Mouse (Mus musculus): Measurements from ENCODE around the gene Btbd17.

Gene Btbd17

DNA sequence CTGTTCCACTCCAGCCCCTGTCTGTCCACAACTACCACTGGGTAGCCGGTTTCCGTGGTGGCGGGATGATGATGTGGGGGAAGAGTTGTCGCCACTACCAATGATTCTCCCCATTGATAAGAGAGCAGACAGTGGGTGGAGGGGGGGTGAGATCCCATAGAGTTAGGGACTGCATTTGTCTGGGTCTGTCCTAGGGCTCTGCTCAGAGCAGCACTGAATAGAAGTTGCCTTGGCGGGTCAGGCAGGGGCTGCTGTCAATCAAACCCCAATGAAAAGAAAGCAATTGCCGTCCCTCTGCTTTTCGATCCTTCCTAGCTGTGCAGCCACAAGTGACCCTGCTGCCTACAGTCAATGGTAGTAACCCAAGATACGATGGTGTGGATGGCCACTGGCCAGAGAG, 8.2 kb upstream of the Btbd17 start:
- in situ Hi-C loops (cut with MseI, MboI) = no loop called here

GRCm38 (mm10) chr11:114802540-114803267, 7.0 kb upstream of the Btbd17 start:
- in situ Hi-C loops (cut with MseI, MboI) = no loop called here

DNA sequence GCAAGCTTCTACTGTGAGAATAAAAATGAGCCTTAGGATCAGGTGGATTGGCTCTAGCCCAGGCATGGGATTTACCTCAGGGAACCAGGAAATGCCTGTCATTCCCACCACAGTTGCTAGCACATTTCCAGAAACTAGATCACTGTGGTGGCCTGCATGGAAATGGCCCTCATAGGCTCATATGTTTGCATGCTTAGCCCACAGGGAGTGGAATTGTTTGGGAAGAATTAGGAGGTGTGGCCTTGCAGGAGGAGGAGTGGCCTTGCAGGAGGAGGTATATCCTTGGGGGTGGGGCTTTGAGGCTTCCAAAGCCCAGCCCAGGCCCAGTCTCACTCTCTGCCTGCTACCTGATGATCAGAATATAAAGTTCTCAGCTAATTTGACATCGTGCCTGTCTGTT, 6.2 kb upstream of the Btbd17 start:
- in situ Hi-C loops (cut with MseI, MboI) = no loop called here

DNA sequence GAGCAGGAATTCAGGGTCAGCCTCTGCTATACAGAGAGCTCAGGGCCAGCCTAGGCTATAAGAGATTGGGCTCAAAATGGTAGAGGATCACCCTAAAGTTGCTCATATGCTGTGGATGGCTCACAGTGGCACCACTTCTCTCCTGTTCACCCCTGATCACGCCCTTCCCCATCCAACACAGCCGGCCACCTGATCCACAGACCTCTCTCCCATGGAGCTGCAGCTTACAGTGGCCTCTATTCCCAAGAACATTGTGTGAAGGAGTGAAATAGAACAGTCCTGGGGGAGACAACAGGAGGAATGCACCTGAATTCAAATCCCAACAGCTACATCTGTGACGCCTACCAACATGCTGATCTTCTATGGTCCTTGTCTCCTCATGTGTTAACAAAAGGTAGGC, 2.9 kb upstream of the Btbd17 start, which contains the start of gene Gpr142:
Gene Gpr142, plus strand, starts transcription at position 301 of the 400 bp plus-strand sequence.
- in situ Hi-C loops (cut with MseI, MboI) = no loop called here

- in situ Hi-C loops (cut with MseI, MboI) = no loop called here
Observed at GRCm38 (mm10) chr11:114797981-114798380, 2.2 kb upstream of the Btbd17 start.

DNA sequence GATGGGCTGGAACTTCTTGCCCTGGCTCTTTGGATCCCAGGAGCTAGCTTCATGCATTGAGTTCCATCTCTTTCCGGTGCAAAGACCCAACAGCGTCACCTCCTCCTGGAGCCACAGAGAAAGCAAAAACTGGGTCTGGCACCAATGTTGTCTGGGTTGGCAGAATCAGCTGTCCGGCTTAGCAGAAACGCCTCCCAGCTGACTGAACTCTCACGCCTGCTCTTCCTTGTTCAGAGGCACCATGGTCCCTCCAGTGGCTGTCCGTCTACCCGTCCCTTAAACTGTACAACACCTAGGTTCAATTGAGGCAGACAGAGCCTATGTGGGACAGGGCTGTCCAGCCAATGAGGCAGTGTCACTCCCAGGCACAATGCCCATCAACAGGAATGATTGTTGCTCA, 1.4 kb upstream of the Btbd17 start:
- in situ Hi-C loops (cut with MseI, MboI) = no loop called here

GRCm38 (mm10) chr11:114795231-114795746, 456 bp downstream of the Btbd17 start:
- in situ Hi-C loops (cut with MseI, MboI) = no loop called here

GRCm38 (mm10) chr11:114794691-114795090, 1.1 kb downstream of the Btbd17 start:
- in situ Hi-C loops (cut with MseI, MboI) = no loop called here

- in situ Hi-C loops (cut with MseI, MboI) = no loop called here
Observed at GRCm38 (mm10) chr11:114793868-114794545, 1.7 kb downstream of the Btbd17 start.

- in situ Hi-C loops (cut with MseI, MboI) = no loop called here
Observed at GRCm38 (mm10) chr11:114792931-114793494, 2.7 kb downstream of the Btbd17 start.

GRCm38 (mm10) chr11:114791891-114792411, 3.8 kb downstream of the Btbd17 start:
- in situ Hi-C loops (cut with MseI, MboI) = no loop called here

GRCm38 (mm10) chr11:114791351-114791889, 4.3 kb downstream of the Btbd17 start:
- in situ Hi-C loops (cut with MseI, MboI) = no loop called here

- in situ Hi-C loops (cut with MseI, MboI) = no loop called here
Observed at GRCm38 (mm10) chr11:114790841-114791240, 4.9 kb downstream of the Btbd17 start.

GRCm38 (mm10) chr11:114790171-114790570, 5.6 kb downstream of the Btbd17 start:
- in situ Hi-C loops (cut with MseI, MboI) = no loop called here

GRCm38 (mm10) chr11:114789716-114790115, 6.0 kb downstream of the Btbd17 start:
- in situ Hi-C loops (cut with MseI, MboI) = loop anchor here (5.0 to 10.0 kb wide), 2 partner anchors 37 to 55 kb away; no protein-coding TSS in a partner anchor

GRCm38 (mm10) chr11:114789061-114789714, 6.6 kb downstream of the Btbd17 start:
- in situ Hi-C loops (cut with MseI, MboI) = loop anchor here (5.0 to 10.0 kb wide), 2 partner anchors 37 to 54 kb away; no protein-coding TSS in a partner anchor

GRCm38 (mm10) chr11:114787611-114788010, 8.1 kb downstream of the Btbd17 start:
- in situ Hi-C loops (cut with MseI, MboI) = loop anchor here (5.0 to 10.0 kb wide), 2 partner anchors 35 to 53 kb away; no protein-coding TSS in a partner anchor

- in situ Hi-C loops (cut with MseI, MboI) = loop anchor here (5.0 to 10.0 kb wide), 2 partner anchors 34 to 52 kb away; no protein-coding TSS in a partner anchor
Observed at GRCm38 (mm10) chr11:114786326-114786725, 9.4 kb downstream of the Btbd17 start.

DNA sequence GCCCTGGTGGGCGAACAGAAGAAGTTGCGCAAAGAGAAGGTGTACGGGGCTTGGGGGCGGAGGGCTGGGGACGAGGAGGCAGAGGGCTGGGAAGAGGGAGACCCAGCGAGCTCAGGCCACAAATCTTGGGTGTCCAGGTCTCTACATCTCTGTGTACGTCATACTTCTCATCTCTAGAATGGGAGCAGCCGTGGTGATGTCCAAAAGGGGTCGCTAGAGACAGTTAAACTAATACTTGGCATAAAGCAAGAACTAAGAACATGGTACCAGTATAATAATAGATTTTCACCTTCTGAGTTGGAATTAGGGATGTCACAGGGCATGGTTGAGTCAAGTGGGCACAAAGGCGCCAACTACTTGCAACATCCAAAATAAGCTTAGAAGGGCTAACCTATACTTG, 9.9 kb downstream of the Btbd17 start:
- in situ Hi-C loops (cut with MseI, MboI) = loop anchor here (5.0 to 10.0 kb wide), 2 partner anchors 34 to 51 kb away; no protein-coding TSS in a partner anchor

DNA sequence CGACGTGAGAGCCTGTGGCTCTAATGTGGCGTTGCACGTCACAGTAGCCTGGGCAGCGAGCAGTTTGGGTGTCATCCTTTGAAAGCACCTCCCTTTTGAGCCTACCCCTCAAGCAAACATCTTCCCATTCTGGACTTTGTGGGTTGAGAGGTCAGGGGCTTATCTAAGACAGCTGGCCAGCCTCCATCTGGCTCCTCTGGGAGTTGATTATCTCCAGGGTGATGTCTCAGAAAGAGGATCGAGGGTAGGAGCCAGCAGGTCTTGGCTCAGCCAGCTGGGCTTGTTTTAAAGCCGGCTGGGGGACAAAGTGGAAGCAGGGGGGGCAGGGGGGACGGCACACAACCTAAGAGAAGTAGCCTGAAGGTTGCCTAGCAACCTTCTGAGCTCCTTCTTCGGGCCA, 15.7 kb downstream of the Btbd17 start:
- in situ Hi-C loops (cut with MseI, MboI) = loop anchor here in 1 of 2 experiments (10.0 kb wide), 1 partner anchor 45 kb away; no protein-coding TSS in a partner anchor

DNA sequence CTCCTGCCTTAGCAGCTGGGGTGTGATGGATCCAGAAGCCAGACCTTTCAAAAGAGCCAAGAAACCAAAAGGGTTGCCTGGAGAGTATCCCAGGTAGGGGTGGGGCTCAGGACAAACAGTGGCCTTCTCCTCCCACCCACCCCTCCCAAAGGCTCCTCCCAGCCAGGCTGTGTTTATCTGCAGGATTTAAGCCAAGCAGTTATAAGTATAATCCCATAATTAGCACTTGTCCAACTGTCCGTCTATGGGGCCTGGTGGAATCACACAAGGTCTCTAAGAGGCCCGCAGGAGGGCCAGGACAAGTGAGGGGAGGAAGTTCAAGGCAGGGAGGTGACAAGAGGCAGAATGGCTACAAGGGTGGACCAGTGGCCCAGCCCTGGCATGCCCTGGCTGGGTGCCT, 23.8 kb downstream of the Btbd17 start:
- in situ Hi-C loops (cut with MseI, MboI) = no loop called here

Measured in mouse trophoblast stem cell (cell line).